Mouse (Mus musculus) liver, embryonic 18 days (tissue): ENCODE data around the gene Csf3r. TPM values are rescaled to one million over a fixed set of nuclear protein-coding genes. Genes with fewer than 3 reads are reported as not detected.

ENCODE experiments used
- polyA plus RNA-seq: library from polyadenylated mRNA; depleted of rRNA; stranded (reverse); fragments of >200 nt; gene quantifications from 2 replicates; pipeline ENCODE4 v1.2.3, GENCODE M21; 2012; rRNA removed

Csf3r gene
- 9.6 and 13.0 TPM in 2 replicates for polyA plus RNA-seq

GRCm38 (mm10) chr4:126024303-126024900, at the start of gene Csf3r:
Csf3r (plus strand) TSS chr4:126024550.

DNA sequence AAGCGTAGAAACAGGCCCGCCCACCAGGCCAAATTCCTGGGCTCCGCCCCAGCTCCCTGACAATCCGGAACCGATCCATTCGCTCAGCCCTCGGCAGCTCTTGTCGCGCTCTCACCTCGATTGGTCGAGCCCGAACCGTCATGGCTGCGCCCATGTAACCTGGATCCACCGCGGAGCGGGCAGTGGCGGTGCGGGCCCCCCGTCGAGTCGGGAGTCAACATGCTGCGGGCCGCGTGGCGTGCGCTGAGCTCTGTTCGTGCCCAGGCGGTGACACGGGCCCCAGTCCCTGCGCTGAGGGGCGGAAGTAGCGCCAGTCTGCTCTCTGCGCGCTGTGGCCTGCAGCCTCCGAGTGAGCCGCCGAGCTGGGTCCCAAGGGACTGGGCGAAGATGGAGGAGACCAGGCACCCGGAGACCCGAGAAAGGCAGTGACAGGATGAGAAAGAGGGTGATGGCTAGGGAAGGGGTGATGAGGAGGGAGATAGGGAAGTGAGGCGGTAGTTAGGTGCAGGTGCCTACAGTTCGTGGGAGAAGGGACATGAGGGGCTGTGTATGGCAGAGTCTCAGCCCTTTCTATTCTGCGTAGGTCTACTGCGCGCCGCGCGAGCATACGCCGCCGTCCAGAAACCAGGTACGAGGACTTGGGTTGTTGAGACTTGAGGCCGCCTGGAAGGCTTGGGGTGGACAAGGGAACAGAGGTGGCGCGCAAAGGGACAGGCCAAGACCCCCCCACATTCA, 22.7 kb downstream of the Csf3r start, which contains the start of gene Mrps15:
Gene Mrps15, plus strand, starts transcription at position 75 of the 735 bp plus-strand sequence.

DNA sequence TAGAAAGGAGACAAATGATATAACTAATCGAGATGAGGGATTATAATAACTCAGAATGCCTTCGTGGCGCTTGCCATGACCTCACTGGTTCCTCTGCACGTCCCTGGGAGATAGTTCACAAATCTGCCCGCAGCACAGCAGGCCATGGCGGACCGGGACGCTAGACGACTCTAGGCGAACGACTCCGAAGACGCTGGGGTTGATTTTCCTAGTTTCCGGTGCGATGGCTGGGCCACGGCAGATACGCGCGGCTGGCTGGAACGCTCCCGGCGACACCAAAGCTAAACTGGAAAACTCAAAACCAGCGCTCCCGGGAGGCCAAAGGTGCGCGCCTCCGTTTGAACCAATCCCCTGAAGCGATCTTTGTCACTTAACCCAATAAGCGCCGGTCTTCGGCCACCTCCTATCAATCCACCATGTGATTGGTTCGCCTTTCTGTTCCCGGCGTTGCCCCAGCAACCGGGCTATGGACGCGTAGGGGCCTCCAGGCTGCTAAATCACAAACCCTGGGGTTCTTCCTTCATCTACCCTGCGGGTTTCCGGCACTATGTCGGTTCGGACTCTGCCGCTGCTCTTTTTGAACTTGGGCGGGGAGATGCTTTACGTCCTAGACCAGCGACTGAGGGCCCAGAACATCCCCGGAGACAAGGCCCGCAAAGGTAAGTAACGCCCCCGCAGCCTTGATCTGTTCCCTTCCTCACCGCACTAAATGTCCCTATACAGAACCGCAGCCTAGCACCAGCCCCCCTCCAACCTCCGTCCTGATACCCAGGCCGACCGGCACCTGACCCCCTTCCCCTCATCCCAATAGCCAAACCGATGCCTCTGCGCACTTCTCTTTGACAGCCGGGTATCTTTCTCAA, 34.0 kb downstream of the Csf3r start, which contains the start of gene Oscp1:
Gene Oscp1, plus strand, starts transcription at position 432 of the 863 bp plus-strand sequence.

Other genes with a start within 250 kb of the Csf3r start
- 37.4 and 41.1 TPM in 2 replicates for gene Mrps15, start 22.4 kb downstream of the Csf3r start, polyA plus RNA-seq
- 0.31 and 0.36 TPM in 2 replicates for gene Oscp1, start 34.0 kb downstream of the Csf3r start, polyA plus RNA-seq
- gene Lsm10, start 72.1 kb downstream of the Csf3r start, polyA plus RNA-seq: 17.7 and 19.1 TPM in 2 replicates
- gene Stk40, start 79.4 kb downstream of the Csf3r start, polyA plus RNA-seq: 5.2 and 5.5 TPM in 2 replicates
- 21.5 and 22.5 TPM in 2 replicates for gene Eva1b, start 123.2 kb downstream of the Csf3r start, polyA plus RNA-seq
- 1.2 TPM in 2 replicates for gene Sh3d21, start 138.9 kb downstream of the Csf3r start, polyA plus RNA-seq
- 46.6 and 55.7 TPM in 2 replicates for gene Thrap3, start 178.2 kb downstream of the Csf3r start, polyA plus RNA-seq
- gene Map7d1, start 231.8 kb downstream of the Csf3r start, polyA plus RNA-seq: 11.9 and 14.6 TPM in 2 replicates
- gene Trappc3, start 237.8 kb downstream of the Csf3r start, polyA plus RNA-seq: 25.8 and 26.1 TPM in 2 replicates